Mouse (Mus musculus) embryonic facial prominence, embryonic 10.5 days (tissue): ENCODE data around the gene Otud1. TPM values are rescaled to one million over a fixed set of nuclear protein-coding genes. Genes with fewer than 3 reads are reported as not detected.

Source experiments
- DNase-seq: peaks from one replicate; pipeline ENCODE4 v3.0.0-alpha.2; 2017; ENCODE audit warnings: low spot score
- H3K27ac ChIP-seq: fragments of 300-500 bp; sonication (generic); replicated peaks from 2 replicates; pipeline ENCODE4 v1.5.1; 2016; ENCODE audit warnings: mild to moderate bottlenecking
- H3K27me3 ChIP-seq: fragments of 300-500 bp; sonication (generic); replicated peaks from 2 replicates; pipeline ENCODE4 v1.6.1; 2016; ENCODE audit warnings: low read depth, mild to moderate bottlenecking; ENCODE audit not compliant: poor library complexity, severe bottlenecking
- H3K36me3 ChIP-seq: fragments of 300-500 bp; sonication (generic); replicated peaks from 2 replicates; pipeline ENCODE4 v1.6.1; 2016; ENCODE audit warnings: mild to moderate bottlenecking, moderate library complexity
- H3K4me1 ChIP-seq: fragments of 300-500 bp; sonication (generic); 2 replicates; pipeline ENCODE4 v1.6.1; 2016
- H3K4me3 ChIP-seq: fragments of 300-500 bp; sonication (generic); 2 replicates; pipeline ENCODE4 v1.5.1; 2016; ENCODE audit warnings: mild to moderate bottlenecking, moderate library complexity
- H3K9me3 ChIP-seq: fragments of 300-500 bp; sonication (generic); 2 replicates; pipeline ENCODE4 v1.6.1; 2016; ENCODE audit warnings: mild to moderate bottlenecking
- WGBS: fragments of 180-500 bp; shearing (Covaris S2); methylation state at CpG from one replicate; pipeline ENCODE4 v1.1.7; 2016; 5-methylcytosine and 5-hydroxymethylcytosine counted together
- polyA plus RNA-seq: library from polyadenylated mRNA; unstranded; fragments of >200 nt; fragmentation: Nextera tagmentation; extraction: Ambion mirVana; gene quantifications from 2 replicates; pipeline ENCODE4 v1.2.1, GENCODE M21; 2016

Otud1 gene
- polyA plus RNA-seq, 1 experiment from 2014 or later: 0.61 TPM

- H3K9me3 ChIP-seq: no peaks in the 10 kb centered on the region
- DNase-seq: no peak
- WGBS: 84% methylated on average over 4 of the region's 4 CpGs
- no peaks in the 10 kb centered on the region for H3K27me3 ChIP-seq
- H3K36me3 ChIP-seq: no peaks in the 10 kb centered on the region
- H3K27ac ChIP-seq: no peak overlapping the region
- H3K4me3 ChIP-seq: no peak overlapping the region
- no peaks in the 10 kb centered on the region for H3K4me1 ChIP-seq
Observed at GRCm38 (mm10) chr2:19699573-19700295, 42.2 kb downstream of the Otud1 start.

GRCm38 (mm10) chr2:19701386-19701785 is 43.8 kb downstream of the Otud1 start:
- WGBS: 92% methylated on average over 3 of the region's 3 CpGs
- H3K4me3 ChIP-seq: no peak overlapping the region
- H3K27ac ChIP-seq: no peak overlapping the region
- H3K36me3 ChIP-seq: no peaks in the 10 kb centered on the region
- no peaks in the 10 kb centered on the region for H3K4me1 ChIP-seq
- H3K27me3 ChIP-seq: no peaks in the 10 kb centered on the region
- DNase-seq: no peak
- no peaks in the 10 kb centered on the region for H3K9me3 ChIP-seq

GRCm38 (mm10) chr2:19703020-19703613 is 45.6 kb downstream of the Otud1 start:
- DNase-seq: no peak
- no peaks in the 10 kb centered on the region for H3K4me1 ChIP-seq
- no peaks in the 10 kb centered on the region for H3K27me3 ChIP-seq
- no peaks in the 10 kb centered on the region for H3K36me3 ChIP-seq
- no peaks in the 10 kb centered on the region for H3K9me3 ChIP-seq
- H3K27ac ChIP-seq: no peak overlapping the region
- no peak overlapping the region for H3K4me3 ChIP-seq

GRCm38 (mm10) chr2:19703670-19704069 is 46.1 kb downstream of the Otud1 start:
- H3K27ac ChIP-seq: no peak overlapping the region
- H3K4me1 ChIP-seq: no peaks in the 10 kb centered on the region
- no peaks in the 10 kb centered on the region for H3K9me3 ChIP-seq
- no peaks in the 10 kb centered on the region for H3K36me3 ChIP-seq
- DNase-seq: no peak
- no peaks in the 10 kb centered on the region for H3K27me3 ChIP-seq
- no peak overlapping the region for H3K4me3 ChIP-seq
- 59% methylated on average over 4 of the region's 4 CpGs for WGBS

GRCm38 (mm10) chr2:19704272-19704671 is 46.7 kb downstream of the Otud1 start:
- no peak for DNase-seq
- Histone ChIP-seq H3K4me3 (no peak overlapping the region), H3K9me3 (no peaks in the 10 kb centered on the region), H3K27me3 (no peaks in the 10 kb centered on the region), H3K36me3 (no peaks in the 10 kb centered on the region), H3K4me1 (no peaks in the 10 kb centered on the region), H3K27ac (no peak overlapping the region)

- no peaks in the 10 kb centered on the region for H3K36me3 ChIP-seq
- H3K4me1 ChIP-seq: no peaks in the 10 kb centered on the region
- no peaks in the 10 kb centered on the region for H3K27me3 ChIP-seq
- WGBS: 81% methylated on average over 4 of the region's 4 CpGs
- no peak for DNase-seq
- H3K27ac ChIP-seq: no peak overlapping the region
- no peak overlapping the region for H3K4me3 ChIP-seq
- no peaks in the 10 kb centered on the region for H3K9me3 ChIP-seq
Observed at GRCm38 (mm10) chr2:19706886-19707285, 49.3 kb downstream of the Otud1 start.

Other genes with a start within 250 kb of the Otud1 start
- gene Ptf1a, start 212.1 kb upstream of the Otud1 start, polyA plus RNA-seq: 0.41 and 1.1 TPM in 2 replicates
- not detected in 2 replicates for gene 4921504E06Rik, start 103.8 kb upstream of the Otud1 start, polyA plus RNA-seq